Mouse (Mus musculus) left cerebral cortex, postnatal 14 days (tissue): ENCODE data around the gene Rps5. TPM values are rescaled to one million over a fixed set of nuclear protein-coding genes. Genes with fewer than 3 reads are reported as not detected.
A peak's percentile ranks its signal among the peaks of the same experiment; 100 is the strongest.
"Not testable (repeated sequence)": the region's sequence is repeated elsewhere in the genome, so short reads cannot be mapped to it uniquely, and the experiment has no call there.

Experiments used
- DNase-seq, 2 experiments: peaks; one replicate each; pipeline ENCODE4 v3.0.0; 2021 to 2022; ENCODE audit warnings: low spot score in 2 of 2, mixed read lengths in 1 of 2
- intact Hi-C: fragments of 180-260 bp; cut with DNase I; formaldehyde crosslinking; loops from one replicate; pipeline ENCODE4 v1.15.1; 2025
- long read RNA-seq, 2 experiments: library from polyadenylated mRNA; stranded (forward); transcript quantifications; one replicate each; pipeline ENCODE4 v2.0.0; 2021
- total RNA-seq, 2 experiments: library from RNA; stranded (reverse); gene quantifications; 2 replicates each; pipeline ENCODE4 v1.2.3; 2021

Gene Rps5
- 100 to 1,000 TPM; 363 to 401 TPM for total RNA-seq
- long read RNA-seq, experiment 1, transcript Rps5-201 (6 exons, 761 nt): major isoform, 91 of 102 reads
- long read RNA-seq, experiment 1, partial matches to known transcripts: 5 of 102 reads
- long read RNA-seq, experiment 1, other reads (novel, unspliced or antisense): 3 of 102 reads
- long read RNA-seq, experiment 2, transcript Rps5-201 (6 exons, 761 nt): major isoform, 55 of 58 reads
- long read RNA-seq, experiment 2, partial matches to known transcripts: 1 of 58 reads
- long read RNA-seq, experiment 2, other reads (novel, unspliced or antisense): 2 of 58 reads

DNA sequence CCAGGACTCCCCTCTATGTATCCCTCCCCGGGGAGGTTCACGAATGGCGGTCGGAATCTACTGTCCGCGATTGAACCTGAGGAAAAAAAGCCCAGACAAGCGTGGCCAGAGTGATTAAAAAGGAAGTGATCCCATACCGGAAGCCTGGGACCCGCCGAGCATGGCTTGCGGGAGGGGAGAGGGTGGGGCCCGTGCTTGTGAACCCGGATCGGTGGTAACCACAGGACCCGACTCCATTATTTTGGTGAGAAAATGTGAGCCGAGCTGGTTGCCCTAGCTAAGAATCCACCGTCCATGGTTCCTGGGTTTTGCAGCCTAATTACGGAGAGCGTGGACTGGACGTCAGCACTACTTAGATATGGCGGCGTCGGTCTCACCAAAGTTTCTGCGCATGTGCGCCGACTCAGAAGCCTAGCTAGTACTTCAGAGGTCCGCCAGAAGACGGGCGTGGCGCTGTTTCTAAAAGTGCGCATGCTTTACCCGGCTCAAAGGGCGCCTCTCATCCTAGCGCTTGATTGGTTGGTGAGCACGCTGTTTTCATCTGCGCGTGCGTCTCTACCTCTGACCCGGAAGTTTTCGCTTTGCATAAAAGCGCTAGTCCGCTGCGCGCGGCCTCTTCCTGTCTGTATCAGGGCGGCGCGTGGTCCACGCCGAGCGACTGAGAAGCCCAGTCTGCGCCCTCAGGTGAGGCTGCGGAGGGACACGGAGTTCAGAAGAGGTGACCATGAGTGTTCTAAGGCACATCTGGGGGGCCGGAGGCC is at the start of gene Rps5:
Rps5 (plus strand) TSS at position 586 of the 761 bp plus-strand sequence.
- DNase-seq: peak; percentile 100
- intact Hi-C loops: no loop called here

DNA sequence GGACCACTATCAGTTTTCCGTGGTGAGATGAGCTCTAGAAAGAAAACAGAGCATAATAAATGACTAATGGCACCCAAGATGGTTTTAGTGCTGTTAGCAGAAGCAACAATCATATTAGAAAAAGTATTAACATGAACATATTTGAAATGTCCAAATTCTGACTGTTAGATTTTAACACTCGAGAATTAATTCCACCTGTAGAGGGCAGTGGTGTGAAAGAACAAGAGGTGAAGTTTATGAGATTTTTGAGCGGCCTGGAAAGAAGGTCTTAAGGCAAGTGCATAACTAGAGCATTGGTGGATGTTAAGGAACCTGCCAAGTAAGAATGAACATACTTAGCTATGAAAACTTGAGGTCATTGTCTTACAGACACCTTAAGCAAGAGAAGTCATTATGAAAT is 47.8 kb upstream of the Rps5 start:
- no peak for DNase-seq
- intact Hi-C loops: no loop called here

DNA sequence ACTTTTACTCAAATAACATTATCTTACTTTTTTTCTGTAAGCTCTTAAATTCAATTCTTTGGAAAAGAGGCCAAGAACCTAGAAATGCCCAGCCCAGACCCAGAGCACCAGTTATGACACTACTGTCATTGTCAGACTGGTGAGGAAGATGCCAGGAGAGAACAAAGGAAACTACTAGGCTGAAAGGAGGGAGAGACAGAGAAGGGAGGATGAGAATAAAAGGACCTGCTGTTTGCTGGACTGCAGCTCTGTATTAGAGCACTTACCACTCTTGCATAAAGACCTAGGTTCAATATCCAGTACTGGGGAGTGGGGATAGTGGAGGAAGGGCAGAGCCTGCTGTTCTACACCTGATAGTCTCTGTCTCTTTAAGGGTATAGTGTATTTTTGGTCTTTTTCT is 42.1 kb upstream of the Rps5 start:
- no peak for DNase-seq
- intact Hi-C loops: no loop called here

DNA sequence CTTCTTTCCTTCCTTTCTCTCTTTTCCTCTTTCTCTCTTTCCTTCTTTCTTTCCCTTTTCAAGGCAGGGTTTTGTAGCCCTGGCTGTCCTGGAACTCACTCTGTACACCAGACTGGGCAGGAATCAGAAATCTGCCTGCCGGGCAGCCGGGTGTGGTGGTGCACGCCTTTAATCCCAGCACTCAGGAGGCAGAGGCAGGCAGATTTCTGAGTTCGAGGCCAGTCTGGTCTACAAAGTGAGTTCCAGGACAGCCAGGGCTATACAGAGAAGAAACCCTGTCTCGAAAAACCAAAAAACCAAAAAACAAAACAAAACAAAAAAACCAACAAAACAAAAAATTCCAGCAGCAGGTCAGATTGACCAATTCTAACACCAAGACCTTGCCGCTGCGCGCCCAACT is 41.6 kb upstream of the Rps5 start:
- DNase-seq, intact Hi-C loops: not testable (repeated sequence)

DNA sequence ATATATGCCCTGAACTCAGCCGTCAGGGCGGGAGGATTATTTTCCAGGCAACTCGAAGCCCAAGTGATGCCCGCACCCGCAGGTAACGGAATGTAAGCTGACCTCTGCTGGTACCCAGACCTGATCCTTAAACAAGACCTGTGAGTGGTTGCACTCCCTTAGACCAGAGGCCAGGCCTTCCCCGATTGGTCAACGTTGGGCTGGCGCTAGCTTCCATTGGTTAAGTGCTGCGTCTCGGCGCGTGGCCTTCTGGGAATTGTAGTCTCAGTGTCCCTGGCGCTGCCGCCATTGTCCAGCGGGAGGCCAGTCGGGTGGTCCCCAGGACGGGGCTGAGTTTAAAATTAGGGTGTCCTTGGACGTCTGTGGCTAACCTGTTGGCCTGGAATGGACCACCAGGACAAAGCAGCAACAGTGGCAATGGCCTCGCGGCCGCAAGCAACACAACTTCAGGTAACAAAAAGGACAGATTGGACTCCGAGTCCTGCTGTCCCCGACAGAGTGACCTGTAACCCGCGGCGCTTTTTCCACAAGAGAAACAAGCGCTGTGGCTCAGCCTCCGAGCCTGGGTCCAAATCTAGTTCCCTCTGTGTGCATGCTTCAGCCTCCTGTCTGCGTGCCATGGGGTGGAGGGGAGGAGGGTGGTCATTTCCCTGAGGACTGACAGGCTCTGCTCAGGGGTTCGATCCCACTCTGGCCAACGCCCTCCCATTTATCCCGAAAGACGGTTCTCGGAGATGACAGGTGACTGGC is 41.0 kb upstream of the Rps5 start, which contains the start of gene Zfp128:
Zfp128 (plus strand) TSS at position 267 of the 750 bp plus-strand sequence.
- intact Hi-C loops: no loop called here

DNA sequence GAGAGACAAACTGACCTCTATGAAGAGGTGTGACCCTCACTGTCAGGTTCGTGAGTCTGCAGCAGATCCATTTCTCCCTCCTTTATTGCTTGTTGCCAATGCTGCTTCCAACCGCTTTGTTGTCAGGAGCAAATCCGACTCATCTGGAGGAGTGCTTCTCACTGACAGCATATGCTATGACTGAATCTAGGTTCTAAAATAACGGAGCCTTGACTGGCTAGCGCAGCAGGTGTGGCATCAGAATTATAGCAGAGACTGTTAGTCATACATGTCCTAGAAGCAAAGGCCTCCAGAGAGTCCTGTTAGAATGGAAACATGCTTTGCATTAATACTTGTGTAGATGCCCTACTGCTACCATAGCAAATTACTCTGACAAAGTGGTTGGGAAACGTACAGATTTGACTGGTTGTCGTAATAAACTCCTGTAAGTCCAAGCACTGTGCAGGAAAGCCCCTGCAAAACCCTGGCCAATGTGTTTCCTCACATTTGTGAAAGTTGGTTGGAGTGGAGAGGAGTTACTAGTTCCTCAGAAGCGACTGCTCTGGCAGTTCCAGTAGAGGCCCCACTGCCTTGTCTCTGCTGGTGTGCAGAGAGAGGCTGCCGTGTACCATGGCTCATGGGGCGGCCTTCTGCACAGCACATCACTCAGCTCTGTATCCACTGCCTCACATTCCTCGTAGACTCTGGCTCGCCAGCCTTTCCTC is 35.4 kb upstream of the Rps5 start:
- DNase-seq: peak in 1 of 2 experiments; percentile 28
- intact Hi-C loops: no loop called here

More for the DNA sequence above, 41.0 kb upstream of the Rps5 start, which contains the start of gene Zfp128:
- DNase-seq: peak; percentile 95 to 97

DNA sequence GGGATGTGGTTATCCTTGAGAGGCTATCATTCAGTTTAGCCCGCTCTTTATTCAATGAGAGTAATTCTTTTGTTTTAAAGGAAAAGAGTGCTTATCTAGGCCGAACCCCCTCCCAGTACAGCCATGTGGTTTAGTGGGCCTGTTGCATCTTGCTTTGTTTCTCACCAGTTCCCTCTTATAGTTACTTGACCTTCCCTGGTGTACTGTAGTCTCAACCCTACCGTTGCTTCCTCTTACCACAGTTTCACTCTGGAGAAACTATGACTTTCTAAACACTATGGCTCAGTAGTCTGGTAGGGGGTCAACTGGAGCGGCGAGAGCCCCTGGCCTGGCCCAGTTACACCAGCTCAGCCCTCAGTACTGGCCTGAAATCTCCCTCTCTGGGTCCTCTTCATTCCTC is 34.5 kb upstream of the Rps5 start:
- DNase-seq: no peak
- intact Hi-C loops: no loop called here

DNA sequence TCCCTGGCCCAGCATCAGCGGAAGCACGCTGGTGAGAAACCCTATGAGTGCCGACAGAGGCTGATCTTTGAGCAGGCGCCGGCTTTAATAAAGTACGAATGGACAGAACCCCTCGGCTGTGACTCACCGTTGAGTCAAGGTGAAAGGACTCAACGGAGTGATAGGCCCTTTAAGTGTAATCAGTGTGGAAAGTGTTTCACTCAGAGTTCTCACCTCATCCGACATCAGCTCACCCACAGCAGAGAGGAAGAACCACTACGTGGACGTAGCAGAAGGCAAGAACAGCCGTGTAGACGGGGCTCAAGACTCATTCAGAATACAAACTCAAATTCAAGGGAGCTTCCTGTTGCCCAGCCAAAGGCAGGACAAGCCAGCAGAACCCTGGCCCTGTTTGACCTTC is 31.2 kb upstream of the Rps5 start:
- intact Hi-C loops: no loop called here
- DNase-seq: no peak

DNA sequence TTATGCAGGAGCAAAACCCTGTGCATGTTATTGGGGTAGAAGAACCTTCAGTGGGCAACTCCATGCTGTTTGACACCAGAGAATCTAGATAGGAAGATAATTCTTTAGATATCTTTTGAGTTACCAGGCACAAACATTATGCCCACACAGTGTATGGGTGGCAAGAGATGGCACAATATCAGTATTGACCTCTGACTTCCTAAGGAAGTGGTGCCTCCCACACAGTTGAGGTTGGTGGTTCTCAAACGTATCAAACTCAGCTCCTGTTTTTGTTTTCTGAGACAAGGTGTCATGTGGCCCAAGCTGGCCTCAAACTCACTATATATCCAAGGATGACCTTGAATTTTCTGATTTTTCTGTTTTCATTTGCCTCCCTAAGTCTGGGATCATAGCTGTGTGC is 30.8 kb upstream of the Rps5 start:
- intact Hi-C loops: no loop called here
- no peak for DNase-seq

DNA sequence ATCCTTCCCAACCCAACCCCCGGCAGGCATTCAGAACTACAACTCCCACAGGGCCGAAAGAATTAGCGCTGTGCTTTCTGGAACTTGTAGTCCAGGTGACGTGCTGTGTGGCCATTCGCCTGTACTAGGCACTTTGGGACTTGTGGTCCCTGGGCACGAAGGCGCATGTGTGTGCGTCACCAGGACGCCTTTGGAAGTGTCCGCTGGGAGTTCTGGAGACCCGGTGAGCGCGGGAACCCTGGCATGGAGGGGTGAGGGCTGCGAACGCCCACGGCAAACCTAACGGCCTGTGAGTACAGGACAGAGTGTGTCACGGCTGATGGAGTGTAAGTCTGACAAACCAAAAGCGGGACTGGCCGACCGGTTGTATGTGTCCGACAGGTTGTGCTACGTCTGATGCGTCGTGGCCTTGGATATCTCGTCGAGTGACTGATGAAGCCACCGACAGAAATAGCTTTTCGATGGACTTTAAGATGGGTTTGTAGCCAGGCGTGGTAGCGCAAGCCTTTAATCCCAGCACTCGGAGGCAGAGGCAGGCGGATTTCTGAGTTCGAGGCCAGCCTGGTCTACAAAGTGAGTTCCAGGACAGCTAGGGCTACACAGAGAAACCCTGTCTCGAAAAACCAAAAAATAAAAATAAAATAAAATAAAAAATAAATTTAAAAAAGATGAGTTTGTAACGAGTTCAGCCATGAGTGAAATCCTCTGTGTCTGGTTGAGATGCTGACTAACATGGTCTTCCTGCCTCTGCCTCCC is 24.3 kb upstream of the Rps5 start, which contains the start of gene Zscan22:
Zscan22 (plus strand) TSS at position 161 of the 756 bp plus-strand sequence.
- peak; percentile 95 to 97 for DNase-seq
- intact Hi-C loops: no loop called here

DNA sequence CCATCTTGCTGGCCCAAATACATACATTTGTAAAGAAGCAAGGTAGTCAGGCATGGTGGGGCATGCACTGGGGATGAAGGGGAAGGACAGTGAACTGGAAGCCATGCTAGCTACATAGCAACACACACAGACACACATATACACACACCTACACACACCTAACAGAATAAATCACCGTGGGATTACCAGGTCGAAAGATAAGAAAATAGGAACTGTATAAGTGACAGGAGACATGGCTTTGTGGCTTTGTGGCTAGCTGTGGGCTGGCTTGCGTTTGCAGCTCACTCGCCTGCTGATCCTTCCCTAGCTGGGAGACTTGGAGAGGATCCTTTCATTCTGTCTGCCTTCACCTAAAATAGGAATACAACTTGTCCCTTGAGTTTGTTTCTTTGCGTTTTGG is 20.6 kb upstream of the Rps5 start:
- no peak for DNase-seq
- intact Hi-C loops: no loop called here

DNA sequence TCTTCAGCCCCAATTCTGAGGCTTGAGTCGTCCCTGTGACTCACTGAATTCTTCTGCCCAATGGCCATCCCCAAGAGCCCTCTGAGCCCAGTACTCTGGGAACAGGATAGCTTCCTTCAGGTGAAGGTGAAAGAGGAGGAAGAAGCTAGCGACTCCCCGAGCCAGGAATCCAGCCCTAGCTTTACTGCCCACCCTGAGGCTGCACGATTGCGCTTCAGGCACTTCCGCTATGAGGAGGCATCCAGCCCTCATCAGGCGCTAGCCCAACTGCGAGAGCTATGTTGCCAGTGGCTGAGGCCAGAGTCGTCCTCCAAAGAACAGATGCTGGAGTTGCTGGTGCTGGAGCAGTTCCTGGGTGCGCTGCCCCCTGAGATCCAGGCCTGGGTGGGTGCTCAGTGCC is 18.5 kb upstream of the Rps5 start:
- no peak for DNase-seq
- intact Hi-C loops: no loop called here

DNA sequence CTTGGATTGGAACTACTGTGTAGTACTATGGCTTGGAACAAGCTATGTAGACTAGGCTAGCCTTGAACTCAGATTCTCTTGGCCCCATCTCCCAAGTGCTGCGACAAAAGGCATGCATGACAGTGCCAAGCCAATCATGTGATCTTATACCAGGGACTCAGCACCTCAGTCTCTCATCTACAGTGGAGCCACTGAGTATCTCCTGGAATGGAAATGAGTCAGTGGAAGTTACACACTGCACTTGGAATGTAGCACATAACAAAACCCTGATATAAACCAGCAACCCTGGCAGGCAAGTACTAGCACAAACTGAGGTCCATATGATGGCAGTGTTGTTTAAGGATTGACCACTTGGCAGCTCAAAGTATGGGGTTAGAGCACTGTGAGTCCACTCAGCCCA is 16.9 kb upstream of the Rps5 start:
- intact Hi-C loops: no loop called here
- no peak for DNase-seq

DNA sequence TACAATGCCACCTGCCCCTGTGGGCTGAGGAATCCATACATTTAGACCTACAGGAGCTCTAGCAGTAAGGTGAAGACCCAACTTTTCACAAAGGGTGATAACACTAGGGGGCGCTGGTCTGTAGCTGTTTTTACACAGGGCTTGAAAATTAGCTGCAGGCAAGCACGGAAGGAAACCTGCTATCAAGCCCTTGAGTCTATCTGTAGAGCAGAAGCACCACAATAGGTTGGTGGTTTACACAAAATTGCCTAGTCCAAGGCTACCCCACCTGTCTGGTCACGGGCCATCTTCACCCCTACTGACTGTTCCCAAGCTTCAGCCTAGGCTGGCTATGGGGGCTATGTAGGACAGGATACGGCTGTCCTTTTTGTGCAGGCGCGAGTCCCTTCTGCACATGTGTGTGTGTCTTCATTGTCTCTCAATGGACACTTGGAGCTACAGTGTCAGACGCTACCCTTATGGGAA is 12.6 kb upstream of the Rps5 start:
- DNase-seq: peak; percentile 81 to 85
- intact Hi-C loops: no loop called here

DNA sequence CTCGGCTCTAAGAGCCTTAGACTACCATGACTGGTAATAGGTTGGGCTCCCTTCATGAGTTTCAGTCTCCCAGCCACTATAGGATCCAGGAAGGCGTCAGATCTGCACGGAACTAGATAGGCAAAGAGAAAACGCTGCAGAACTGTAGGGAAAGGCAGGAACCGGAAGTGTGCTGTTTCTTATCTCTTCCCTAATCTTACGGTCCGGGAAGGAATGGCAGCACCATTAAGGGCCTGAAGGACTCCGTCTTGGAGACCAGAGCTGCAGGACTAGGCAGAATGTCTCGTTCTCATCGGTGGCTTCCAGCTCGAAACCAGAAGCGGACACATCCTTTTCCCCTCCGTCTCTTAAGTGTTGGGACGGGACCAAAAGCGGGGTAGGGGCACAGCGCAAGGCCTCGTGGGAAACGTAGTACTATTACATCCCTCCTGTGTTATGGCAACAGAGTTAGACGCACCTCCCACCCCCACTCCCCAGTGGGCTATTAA is 11.9 kb upstream of the Rps5 start:
- intact Hi-C loops: loop anchor here (5.0 to 10.0 kb wide), 3 partner anchors 97 to 423 kb away; no protein-coding TSS in a partner anchor

DNA sequence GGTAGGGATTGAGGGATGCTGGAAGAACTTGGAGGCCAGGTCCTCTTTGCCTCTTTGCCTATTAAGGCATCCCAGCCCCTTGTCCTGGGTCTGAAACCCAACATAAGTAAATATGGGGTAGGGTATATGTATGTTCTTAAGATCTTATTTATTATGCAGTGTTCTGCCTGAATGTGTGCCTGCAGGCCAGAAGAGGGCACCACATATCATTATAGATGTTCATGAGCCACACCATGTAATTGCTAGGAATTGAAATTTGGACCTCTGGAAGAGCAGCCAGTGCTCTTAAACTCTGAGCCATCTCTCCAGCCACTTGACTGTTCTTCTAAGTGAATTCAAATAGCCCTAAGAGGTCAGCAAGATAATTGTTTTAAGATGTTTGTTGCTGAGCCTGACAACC is 8.5 kb upstream of the Rps5 start:
- intact Hi-C loops: loop anchor here (5.0 to 10.0 kb wide), 3 partner anchors 94 to 426 kb away; no protein-coding TSS in a partner anchor
- DNase-seq: no peak

More for the DNA sequence above, 11.9 kb upstream of the Rps5 start:
- peak; percentile 53 to 61 for DNase-seq

DNA sequence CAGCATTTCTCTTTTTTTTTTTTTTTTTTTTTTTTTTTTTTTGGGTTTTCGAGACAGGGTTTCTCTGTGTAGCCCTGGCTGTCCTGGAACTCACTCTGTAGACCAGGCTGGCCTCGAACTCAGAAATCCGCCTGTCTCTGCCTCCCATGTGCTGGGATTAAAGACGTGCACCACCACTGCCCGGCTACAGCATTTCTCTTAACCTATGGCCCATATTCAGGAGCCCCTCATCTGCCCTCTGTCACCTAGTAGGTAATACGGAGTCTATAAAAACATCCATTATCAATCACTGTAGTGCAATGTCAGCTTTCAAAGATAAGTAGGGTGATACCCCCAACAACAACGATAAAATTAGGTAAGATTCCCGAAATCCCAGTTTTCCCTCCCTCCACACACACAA is 1.6 kb upstream of the Rps5 start:
- intact Hi-C loops, DNase-seq: not testable (repeated sequence)

DNA sequence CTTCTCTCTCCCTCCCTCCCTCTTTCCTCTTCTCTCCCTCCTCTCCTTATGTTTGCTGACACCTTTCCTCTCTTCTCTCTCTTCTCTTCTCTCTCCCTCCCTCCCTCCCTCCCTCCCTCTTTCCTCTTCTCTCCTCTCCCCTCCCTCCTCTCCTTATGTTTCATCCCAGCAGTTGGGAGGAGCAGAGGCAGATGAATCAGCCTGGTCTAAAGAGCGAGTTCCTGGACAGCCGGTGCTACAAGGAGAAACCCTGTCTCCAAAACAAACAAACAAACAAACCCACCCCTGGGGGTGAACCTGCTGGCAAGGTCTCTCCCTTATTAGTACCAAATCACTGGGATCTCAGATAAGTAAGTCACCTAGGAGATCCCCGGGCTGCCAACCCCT is 779 bp upstream of the Rps5 start:
- no peak for DNase-seq
- intact Hi-C loops: no loop called here
